Mouse (Mus musculus): ENCODE measurements at regions not wholly inside any gene's neighbourhood (a gene's known extent, or its start where the extent isn't known, plus 50 kb on each side); places are given as distances from the start of the nearest gene placed in this dataset.

GRCm38 (mm10) chr5:75832341-75832740 lies 145.9 kb downstream of the Kdr start:
- intact Hi-C loops (cut with DNase I): no loop called here
- DNase-seq: no peak

- intact Hi-C loops (cut with DNase I): no loop called here
Measured at GRCm38 (mm10) chr5:75829850-75830625, 148.2 kb downstream of the Kdr start.

GRCm38 (mm10) chr5:75828332-75828731 lies 149.9 kb downstream of the Kdr start:
- intact Hi-C loops (cut with DNase I): no loop called here
- DNase-seq: no peak

More at GRCm38 (mm10) chr5:75829850-75830625, 148.2 kb downstream of the Kdr start:
- DNase-seq: no peak

GRCm38 (mm10) chr5:75826283-75827098 lies 151.8 kb downstream of the Kdr start:
- intact Hi-C loops (cut with DNase I): no loop called here
- DNase-seq: no peak

- DNase-seq: no peak
- intact Hi-C loops (cut with DNase I): no loop called here
Measured at GRCm38 (mm10) chr5:75825576-75825975, 152.7 kb downstream of the Kdr start.

- intact Hi-C loops (cut with DNase I): no loop called here
- DNase-seq: no peak
Measured at GRCm38 (mm10) chr5:75824660-75825059, 153.6 kb downstream of the Kdr start.

GRCm38 (mm10) chr5:75823646-75824045 lies 154.6 kb downstream of the Kdr start:
- DNase-seq: no peak
- intact Hi-C loops (cut with DNase I): no loop called here

GRCm38 (mm10) chr5:75817396-75817795 lies 160.9 kb downstream of the Kdr start:
- intact Hi-C loops (cut with DNase I): no loop called here
- DNase-seq: no peak

- no peak for DNase-seq
- intact Hi-C loops (cut with DNase I): no loop called here
Measured at GRCm38 (mm10) chr5:75814393-75814984, 163.8 kb downstream of the Kdr start.

GRCm38 (mm10) chr5:75812686-75813085 lies 165.6 kb downstream of the Kdr start:
- intact Hi-C loops (cut with DNase I): no loop called here

GRCm38 (mm10) chr5:75808551-75809332 lies 169.5 kb downstream of the Kdr start:
- intact Hi-C loops (cut with DNase I): no loop called here
- no peak for DNase-seq

More at GRCm38 (mm10) chr5:75812686-75813085, 165.6 kb downstream of the Kdr start:
- no peak for DNase-seq

GRCm38 (mm10) chr5:75805011-75805410 lies 173.2 kb downstream of the Kdr start:
- intact Hi-C loops (cut with DNase I): no loop called here
- no peak for DNase-seq

- DNase-seq: no peak
- intact Hi-C loops (cut with DNase I): no loop called here
Measured at GRCm38 (mm10) chr5:75804340-75804739, 173.9 kb downstream of the Kdr start.

- intact Hi-C loops (cut with DNase I): no loop called here
- no peak for DNase-seq
Measured at GRCm38 (mm10) chr5:75803012-75803411, 175.2 kb downstream of the Kdr start.

GRCm38 (mm10) chr5:75800040-75800989 lies 177.9 kb downstream of the Kdr start:
- intact Hi-C loops (cut with DNase I): no loop called here
- DNase-seq: no peak

GRCm38 (mm10) chr5:75799627-75800026 lies 178.6 kb downstream of the Kdr start:
- no peak for DNase-seq
- intact Hi-C loops (cut with DNase I): no loop called here

GRCm38 (mm10) chr5:75793184-75793583 lies 185.1 kb downstream of the Kdr start:
- DNase-seq: no peak
- intact Hi-C loops (cut with DNase I): no loop called here

GRCm38 (mm10) chr5:75791738-75792137 lies 186.5 kb downstream of the Kdr start:
- intact Hi-C loops (cut with DNase I): no loop called here
- DNase-seq: no peak

GRCm38 (mm10) chr5:75788087-75788486 lies 190.2 kb downstream of the Kdr start:
- intact Hi-C loops (cut with DNase I): no loop called here
- no peak for DNase-seq
